Mouse (Mus musculus) right cerebral cortex, postnatal 4 days (tissue): ENCODE measurements around the gene Snd1.
"Not testable (repeated sequence)": the region's sequence is repeated elsewhere in the genome, so short reads cannot be mapped to it uniquely, and the experiment has no call there.

ENCODE experiments used
- DNase-seq: peaks from one replicate; pipeline ENCODE4 v3.0.0-alpha.2; 2022

Snd1 gene

DNA sequence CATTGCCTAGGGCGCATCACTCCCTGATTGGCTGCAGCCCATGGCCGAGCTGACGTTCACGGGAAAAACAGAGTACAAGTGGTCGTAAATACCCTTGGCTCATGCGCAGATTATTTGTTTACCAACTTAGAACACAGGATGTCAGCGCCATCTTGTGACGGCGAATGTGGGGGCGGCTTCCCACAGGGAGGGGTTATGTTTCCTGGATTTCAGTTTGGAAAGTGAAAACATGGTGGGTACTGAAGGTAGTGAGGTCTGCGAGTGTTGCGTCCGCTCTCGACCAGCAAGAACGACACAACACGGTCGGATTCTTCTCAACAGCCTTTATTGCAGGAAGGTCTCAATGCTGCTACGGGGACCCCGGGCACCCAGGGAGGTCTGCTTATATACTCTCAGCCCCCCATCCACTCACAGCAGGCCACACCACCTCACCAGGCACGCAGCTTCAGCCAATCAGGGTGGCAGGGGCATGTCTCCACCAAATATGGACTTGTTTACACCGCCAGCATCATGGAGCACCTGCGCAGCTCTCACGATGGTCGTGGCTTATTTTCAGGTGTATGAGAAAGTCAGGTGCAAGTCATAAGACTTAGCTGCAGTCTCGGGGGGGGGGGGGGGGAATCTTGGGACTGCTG is 454.3 kb downstream of the Snd1 start:
- not testable (repeated sequence) for DNase-seq

DNA sequence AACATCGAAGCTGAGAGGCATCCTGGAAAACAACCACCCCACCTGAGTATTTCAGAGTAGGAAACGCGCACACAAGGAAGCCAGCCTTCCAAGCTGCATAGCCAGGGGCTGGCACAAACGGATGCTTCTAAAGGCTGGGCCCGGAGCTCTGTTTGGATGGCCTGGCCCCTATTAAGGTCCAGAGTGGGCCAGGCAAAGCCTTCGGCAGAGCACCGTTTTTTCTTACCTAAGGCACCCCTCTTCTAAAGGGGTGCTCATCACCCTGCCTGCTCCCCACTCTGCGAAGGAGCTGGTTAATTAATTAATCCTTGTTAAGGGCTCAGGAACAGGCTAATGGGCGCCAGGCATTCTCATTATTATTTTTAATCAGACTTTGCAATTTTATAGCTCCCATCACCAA is 456.3 kb downstream of the Snd1 start:
- DNase-seq = no peak

DNA sequence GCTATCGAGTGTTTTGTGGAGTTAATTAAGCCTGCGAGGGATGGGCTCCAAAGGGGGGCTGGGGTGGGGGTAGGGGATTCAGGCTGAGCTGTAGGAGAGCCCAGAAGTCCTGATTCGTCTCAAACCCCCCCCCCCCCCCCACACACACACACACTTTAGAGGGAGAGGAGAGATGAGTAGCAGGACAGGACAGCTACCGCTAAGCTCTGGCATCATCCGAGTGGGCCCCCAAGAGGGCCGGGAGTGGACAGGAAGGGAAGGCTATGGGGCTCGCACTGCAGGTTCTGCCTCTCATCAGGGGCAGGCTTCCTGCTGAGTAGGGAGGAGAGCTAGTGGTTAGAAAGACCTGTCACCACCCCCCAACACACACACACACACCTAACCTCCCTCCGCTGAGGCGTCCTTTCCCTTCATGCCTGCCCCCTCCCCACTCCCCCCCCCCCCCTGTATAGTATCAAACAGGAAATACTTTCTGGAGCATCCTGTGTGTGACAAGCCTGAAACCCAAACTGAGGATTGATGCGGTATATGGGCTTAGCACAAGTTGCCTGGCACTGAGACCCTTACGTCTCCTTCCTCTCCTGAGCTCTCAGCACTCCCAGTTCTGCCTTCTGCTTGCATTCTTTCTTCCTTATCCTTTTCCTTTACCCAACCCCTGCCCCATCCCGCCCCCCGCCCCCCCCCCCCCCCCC is 456.8 kb downstream of the Snd1 start:
- no peak for DNase-seq

DNA sequence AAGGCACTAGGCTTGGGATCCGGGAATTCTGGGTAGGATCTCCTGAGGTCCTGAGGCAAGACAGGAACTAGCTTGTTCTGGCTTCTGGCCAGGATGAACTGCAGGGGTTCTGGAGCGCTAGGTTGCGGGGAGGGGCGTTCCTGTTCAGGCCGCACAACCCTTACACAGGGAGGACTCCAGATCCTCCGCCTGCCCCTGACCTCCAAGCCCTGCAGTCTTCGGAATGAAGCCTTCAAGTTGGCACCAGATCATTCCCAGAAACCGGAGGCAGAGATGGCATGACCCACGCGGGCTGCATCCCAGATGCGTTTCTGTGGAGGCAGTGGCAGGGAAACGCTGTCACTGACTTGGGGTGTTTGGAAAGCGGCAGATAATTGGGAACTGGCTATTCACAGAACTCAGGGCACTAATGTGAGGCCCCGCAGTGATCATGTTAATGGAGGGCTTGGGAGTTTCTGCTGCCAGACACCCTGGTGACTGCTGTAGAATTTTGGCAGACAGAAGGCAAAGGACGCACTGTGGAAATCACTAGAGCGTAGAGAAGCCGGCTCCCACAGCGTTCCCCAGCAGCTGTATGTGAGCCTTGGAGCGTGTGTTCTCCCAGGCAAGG is 457.5 kb downstream of the Snd1 start:
- peak; percentile 40 for DNase-seq

DNA sequence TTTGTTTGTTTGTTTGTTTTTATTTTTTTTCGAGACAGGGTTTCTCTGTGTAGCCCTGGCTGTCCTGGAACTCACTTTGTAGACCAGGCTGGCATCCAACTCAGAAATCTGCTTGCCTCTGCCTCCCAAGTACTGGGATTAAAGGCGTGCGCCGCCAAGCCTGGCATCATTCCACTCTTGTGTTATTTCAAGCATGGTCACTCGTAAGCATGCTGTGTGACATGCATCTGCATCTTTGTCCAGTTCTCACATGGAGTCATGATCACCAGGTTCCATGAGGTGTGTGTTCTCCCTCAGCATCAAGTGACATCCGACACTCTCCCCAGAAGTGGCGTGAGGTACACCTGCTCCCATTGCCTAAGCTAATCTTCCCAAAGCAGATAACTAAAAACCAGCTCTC is 460.8 kb downstream of the Snd1 start:
- no peak for DNase-seq

DNA sequence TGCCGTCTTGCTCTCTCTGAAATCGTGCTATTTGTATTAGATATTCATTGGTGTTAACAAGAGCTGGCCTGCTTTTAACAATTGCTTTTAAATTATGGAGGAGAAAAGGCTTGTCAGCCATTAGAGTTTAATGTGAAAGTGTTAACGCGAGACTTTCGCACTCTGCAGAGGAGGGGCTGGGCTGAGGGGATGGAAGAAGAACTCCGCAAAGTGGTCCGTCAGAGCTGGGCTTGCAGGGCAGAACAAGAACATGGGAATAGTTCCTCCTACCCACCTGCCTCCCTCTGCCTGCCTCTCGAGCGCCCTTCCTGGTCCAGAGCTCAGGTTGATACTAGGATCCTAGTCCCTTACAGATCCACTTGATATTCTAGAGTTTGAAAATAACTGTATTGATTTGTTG is 472.3 kb downstream of the Snd1 start:
- no peak for DNase-seq

DNA sequence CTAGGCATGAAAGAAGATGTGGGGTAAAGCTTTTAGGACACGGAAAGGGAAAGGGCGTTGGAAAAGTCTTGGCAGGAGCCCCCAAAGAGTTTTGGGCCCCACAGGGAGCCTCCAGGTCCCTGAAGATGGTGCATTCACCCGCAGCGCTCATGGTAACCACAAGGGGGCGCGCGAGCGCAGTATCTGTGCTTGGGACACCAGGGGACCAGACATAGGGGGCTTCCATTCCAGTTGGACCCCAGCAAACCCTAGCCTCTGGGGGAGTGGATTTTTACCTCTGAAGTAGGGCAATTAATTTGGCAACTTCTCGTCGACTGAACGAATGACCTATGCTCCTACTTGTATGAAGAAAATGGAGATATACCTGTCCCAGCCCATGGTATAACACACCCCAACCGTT is 474.3 kb downstream of the Snd1 start:
- DNase-seq = peak; percentile 72

DNA sequence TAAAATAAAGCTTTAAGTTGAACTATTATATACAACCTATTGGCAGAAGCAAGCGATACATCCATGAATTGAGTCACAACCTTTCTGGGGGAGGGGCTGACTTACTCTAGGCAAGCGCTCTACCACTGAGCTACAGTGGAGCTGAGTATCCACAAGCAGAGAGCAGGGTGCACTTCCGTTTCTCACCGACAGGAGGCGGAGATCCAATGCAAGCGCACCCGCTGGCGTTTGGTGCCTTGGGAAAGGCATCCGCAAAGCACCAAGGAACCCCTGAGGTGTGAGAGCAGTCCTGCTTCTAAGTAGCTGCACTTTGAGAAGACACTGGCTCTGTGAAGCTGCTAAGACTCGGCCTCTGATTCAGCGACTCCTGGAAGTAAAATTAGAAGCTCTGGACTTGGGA is 480.6 kb downstream of the Snd1 start:
- peak; percentile 71 for DNase-seq

DNA sequence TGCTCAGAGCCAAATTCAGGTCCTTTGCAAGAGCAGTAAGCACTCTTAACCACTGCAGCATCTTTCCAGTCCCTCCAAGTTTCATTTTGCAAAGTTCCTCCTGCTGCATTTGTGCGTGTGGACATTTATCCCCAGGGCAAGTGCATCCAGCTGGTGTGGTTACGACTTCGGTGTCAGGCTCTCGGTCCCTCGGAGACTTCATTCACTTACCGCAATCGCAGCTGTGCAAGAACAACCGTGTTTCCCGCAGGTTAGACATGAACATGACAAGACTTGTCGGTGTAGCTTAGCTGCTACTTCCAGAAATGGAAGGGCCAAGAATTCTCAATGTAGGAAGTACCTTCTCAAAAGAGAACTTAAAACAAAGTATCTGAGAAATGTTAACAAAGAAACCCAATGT is 482.5 kb downstream of the Snd1 start:
- no peak for DNase-seq

DNA sequence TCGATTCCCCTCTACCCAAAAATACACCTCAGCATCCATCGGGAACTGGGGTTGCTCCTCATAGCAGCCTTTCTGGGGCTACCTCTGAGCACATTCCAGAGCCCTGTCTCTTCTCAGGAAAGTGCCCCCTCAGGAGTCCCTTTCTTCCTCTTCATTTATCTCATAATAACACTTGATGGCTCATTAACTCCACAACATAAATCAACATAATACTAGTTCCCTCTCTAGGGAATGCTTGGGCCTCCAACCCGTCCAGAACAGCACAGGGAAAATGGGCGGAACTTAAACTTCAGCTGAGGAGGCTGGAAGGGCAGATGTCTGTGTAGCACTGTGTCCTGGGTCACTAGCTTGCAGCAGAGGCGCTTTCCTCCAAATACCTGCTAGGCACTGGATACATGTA is 488.2 kb downstream of the Snd1 start:
- DNase-seq = no peak

DNA sequence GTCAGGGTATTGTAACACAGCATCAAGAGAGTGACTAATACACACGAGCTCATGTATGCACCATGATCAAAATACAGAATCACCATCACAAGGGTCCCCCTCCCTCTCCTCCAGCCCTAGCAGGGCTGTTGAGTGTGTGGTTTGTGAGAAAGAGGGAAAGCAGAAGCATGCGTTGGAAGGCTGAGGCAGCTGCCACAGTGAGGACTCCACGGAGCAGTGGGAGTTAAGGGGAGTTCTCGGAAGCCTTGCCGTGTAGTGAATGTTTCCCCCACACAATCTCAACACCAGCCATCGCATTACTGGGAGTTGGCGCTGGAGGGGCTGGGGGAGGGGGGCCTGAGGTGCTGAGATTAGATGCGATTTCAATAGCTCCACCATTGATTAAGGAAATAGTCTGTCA is 490.3 kb downstream of the Snd1 start:
- no peak for DNase-seq

DNA sequence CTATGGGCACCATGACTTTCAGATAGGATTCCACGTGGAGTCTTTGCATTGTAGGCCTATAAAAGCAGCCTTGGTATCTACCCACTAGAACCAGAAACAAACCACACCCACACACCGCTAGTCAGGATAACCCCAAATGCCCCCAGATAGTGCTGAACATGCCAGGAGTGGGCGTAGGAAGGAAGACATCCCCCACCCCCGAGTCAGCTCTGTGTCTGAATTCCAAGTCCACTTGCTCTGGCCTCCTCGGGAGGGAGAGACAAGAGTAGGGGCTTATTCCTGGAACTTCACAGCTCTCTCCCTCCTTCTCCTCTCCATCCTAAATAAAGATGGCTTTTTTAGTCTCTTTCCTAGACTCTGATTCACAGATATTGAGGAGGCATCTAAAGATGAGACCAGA is 494.7 kb downstream of the Snd1 start:
- DNase-seq = no peak

DNA sequence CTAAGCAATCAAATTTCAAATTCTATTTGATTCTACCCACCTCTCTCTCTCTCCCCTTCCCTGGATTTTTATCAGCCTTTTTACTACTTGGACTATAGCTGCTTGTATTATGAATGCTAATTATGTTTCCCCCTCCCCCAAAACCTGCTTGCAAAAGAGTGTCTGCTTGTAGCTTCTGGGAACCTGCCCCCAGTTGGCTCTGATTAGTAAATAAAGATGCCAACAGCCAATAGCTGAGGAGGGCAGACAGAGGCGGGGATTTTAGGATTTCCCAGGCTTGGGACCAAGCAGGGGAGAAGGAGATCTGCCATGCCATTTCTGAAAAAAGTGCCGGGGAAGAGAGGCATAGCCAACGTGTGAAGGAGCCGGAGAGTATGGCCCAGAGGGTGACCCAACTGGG is 495.8 kb downstream of the Snd1 start:
- DNase-seq = no peak

DNA sequence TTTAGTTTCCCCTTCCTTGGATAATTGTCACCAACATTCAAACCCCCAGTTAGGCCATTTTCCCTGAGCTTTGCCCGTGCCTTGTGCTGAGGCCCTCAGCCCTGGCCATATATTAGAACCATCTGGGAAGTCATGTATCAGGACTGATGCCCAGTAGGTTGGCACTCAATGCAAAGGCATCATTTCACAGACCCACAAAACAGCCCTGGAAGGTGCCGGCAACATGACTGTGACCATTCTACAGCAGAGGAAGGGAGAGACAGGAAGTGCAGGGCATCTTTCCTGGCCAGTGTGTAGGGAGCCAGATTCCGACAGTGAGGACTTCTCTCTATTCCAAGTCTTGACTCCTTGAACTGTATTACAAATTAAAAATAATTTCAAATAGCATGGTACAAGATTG is 499.6 kb downstream of the Snd1 start:
- DNase-seq = no peak

DNA sequence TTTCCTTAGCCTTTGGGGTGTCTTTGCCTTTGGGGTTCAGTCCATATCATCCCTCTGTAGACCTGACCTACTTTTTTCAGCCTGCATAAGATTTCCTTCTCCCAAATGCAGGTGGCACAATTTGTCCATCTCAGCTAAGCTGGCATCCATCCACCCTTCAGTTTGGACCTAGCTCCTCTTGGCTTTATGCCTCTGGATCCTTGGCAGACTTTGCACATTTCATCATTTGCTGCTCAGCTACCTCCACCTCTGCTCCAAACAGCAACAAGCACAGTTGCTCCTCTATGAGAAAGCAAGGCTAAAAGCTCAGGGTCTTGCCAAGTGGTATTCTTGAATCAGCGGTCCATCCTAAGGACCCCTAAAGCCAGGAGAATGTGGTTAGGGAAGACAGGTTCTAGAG is 500.2 kb downstream of the Snd1 start:
- DNase-seq = no peak

DNA sequence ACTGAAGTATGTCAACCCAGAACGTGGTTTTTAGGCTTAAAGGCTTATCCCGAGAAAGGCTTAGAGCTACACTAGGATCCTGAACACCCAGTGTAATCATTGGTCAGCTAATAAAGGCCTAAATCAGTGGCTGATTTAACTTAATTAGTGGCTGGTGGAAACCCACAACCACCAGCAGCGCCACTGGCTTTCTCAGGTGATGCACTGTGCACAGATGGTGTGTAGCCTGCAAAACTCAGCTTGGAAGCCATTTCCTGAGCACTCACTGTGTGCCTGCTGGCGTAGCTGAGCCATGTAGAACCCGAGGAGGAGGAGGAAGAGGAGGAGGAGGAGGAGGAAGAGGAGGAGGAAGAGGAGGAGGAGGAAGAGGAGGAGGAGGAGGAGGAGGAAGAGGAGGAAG is 503.1 kb downstream of the Snd1 start:
- no peak for DNase-seq

DNA sequence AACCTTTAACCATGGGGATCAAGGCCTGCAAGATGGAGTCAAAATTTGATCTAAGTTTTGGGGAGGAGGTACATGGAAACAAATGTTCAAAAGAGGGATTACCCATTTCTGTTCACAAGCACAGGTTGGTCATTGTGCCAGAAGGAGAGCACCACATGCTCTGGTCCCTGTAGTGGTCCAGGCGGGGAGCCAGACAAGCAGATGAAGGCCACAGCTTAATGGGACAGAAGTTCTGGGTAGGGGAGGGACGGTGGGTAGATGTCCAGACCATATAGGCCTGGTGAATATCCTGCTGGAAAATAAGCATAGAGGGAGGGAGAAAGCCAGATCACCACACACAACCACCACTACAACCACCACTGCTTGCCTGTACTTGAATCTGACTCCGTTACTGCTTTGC is 503.9 kb downstream of the Snd1 start:
- DNase-seq = no peak

DNA sequence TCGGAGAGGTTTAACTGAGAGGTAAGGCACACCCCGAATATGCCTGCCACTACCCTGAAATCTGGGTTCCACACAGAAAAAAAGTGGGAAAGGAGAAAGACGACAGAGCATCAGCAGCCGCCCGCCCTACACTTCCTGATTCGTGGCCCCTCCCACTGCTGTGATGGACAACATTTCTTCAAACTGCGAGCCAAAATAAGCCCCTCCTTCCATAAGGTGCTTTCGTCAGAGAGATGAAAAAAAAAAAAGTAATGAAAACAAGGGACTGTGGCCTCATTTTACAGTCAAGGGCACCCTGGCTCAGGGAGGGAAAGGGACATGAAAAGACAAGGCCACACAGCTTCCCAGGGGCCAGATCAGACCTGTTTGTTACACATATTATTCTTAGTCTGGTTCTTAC is 504.6 kb downstream of the Snd1 start:
- DNase-seq = no peak

DNA sequence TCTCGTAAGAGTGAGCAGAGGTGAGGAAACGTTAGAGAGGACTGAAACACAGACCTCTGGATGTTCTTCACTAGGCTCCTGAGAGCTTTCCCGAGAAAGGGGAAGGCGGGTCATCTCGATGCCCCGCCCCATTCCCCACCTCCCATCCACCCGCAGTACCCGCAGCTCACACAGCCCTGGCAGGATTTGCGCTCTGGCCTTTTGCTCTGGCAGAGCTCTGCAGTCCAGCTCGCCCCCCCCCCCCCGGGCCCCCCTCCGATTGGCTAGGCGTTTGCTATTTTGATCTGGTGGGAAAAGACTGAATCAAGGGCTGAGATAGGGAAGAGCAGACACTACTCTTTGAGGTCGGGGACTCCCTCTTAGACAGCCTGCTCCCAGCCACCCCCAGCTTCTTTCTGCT is 505.3 kb downstream of the Snd1 start:
- DNase-seq = peak; percentile 29

DNA sequence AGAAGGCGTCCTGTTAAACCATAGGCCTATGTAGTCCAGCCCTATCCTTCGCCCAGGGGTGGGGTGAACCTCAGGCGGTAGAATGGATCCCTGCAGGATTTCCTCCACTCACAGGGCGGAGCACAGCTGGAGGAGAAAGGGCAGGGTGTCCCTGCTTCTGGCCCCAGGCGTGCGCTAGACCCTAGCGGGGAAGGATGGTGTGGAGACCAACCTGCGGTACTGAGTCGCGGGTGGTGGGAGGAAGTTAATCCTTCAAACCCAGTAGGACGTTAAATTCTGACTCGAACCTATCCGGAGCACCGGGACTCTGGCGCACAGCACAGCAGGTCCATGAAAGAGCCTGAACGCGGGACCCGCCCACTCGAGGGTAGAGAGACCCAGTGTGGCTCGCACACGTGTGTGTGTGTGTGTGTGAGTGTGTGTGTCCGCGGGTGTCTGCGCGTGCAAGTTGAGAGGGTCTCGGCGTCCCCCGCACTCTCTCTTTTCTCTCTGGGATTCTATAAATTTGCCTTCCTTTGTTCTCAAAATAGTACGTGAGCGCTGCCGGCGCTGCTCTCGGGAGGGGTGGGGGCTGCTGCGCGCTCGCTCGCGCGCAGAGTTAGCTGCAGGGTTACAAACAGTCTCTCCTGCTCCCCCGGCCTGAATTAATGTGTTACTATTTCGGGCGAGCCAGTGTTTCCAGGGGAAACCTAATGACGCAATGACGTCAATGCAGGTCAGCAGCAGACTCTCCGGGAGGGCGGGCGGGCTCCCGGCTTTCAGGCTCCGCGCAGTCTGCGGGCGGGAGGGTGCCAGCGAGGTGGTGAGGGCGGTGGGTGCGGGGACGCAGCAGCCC is 506.0 kb downstream of the Snd1 start:
- peak; percentile 65 for DNase-seq

DNA sequence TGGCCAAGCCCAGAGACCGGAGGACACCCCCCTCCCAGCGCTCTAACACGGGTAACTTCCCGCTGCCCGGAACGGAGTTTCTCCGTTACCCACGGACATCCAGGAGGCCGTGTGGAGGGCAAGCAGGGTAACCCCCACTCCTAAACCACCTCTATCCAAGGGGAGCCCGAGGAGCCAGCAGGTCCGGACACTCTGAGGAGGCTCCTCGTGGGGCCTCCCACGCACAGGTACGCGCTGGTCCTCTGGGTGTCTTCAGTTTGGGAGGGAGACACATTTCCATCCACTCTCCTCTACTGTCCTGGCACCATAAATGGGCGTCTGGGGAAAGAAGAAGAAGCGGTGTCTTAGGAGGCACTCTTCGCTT is 506.6 kb downstream of the Snd1 start:
- no peak for DNase-seq

DNA sequence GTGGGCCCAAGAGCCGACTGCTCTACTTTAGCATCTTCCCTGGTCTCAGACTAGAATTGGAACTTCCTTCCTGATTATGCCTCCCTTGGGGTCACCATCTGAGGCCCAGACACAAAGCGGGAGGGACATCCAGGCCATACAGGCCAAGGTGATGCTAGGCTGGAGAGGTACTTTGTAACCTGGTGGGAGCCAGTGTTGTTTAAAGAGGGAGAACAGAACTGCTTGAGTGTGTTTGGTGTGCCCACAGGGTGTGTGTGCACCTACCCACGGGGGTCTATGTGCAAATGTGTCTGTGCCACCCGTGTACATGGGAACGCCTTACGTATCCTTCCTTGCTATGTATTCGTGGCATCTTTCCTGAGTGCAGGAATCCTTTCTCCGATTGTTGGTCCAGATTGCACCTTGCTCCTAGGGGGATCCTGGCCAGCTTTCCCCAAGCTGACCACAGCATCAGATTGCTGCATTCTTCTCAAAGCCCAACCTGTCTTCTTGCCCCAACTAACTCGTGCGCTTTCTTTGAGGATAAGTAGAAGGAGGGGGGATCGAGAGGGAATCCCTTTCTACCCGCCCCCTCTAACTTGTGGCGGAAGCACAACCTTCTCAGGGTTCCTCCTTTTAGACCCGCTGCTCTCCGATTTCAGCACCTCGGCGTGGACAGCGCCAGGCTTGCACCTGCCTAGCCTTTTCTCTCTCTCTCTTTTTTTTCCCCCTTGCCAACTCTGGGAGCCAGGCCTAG is 507.2 kb downstream of the Snd1 start:
- peak; percentile 45 for DNase-seq

DNA sequence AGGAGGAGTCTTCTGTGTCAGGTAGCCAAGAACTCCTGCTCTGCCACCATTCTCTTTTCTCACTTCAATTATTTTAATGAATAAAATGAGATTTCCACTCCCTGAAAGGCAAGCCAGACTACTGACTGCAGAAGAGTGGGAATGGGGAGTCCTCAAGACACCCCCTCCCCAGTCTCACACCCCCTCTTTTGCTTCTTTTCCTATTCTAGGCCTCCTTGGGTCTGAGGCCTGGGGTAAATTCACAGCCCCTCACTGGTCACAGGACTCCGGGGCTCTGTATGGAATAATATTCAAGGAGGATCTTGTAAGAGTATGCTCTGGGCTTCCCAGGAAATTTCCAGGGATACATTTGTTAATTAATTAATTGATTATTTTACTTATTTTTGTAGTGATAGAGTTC is 507.9 kb downstream of the Snd1 start:
- no peak for DNase-seq
